Mouse (Mus musculus) effector memory CD4-positive, alpha-beta T cell, adult 7 months (primary cell): ENCODE results near the gene Marco. TPM values are rescaled to one million over a fixed set of nuclear protein-coding genes. Genes with fewer than 3 reads are reported as not detected.

Experiments used
- polyA plus RNA-seq: library from polyadenylated mRNA; unstranded; fragments of 100-300 nt; shearing (Covaris generic); gene quantifications from one replicate; pipeline ENCODE4 v1.2.1, GENCODE M21; 2017

Marco gene
- polyA plus RNA-seq: not detected

DNA sequence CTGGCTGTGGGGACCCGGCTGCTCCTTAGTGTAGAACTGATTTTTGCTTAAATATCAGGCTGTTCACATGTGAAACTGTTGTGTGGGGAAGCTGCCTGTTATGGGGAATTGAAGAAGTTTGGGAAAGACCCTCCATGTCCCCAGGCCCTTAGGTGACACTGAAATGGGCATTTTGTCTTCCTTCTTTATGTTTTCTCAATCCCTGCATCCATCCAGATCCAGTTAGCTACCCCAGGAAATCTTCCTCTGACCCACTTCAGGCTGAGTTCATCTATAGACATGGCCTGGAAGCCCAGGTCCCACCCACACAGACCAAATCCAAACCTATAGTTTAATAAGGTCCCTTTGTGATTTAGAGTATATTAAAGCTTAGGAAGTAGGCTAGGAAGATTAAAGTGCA, at the start of gene Marco:
Gene Marco, minus strand, starts transcription at position 101 of the 400 bp plus-strand sequence.

Other genes starting within 250 kb of the Marco start
- gene Steap3, start 232.3 kb downstream of the Marco start, polyA plus RNA-seq: 0.20 TPM
- not detected for gene C1ql2, start 164.4 kb downstream of the Marco start, polyA plus RNA-seq
- not detected for gene En1, start 97.4 kb upstream of the Marco start, polyA plus RNA-seq